Mouse (Mus musculus): ENCODE data around the gene Map4k4. TPM values are rescaled to one million over a fixed set of nuclear protein-coding genes. Genes with fewer than 3 reads are reported as not detected.
A peak's percentile ranks its signal among the peaks of the same experiment; 100 is the strongest.

Map4k4 gene
- polyA plus RNA-seq, 1 experiment from 2014 or later: 45.4 TPM

GRCm38 (mm10) chr1:40006043-40006651 lies 105.4 kb downstream of the Map4k4 start:
- Histone ChIP-seq H3K27me3 (ENCODE audit: low read depth, poor library complexity, severe bottlenecking) (no peaks in the 10 kb centered on the region), H3K4me3 (no peak overlapping the region), H3K9me3 (replicated peaks) (no peaks in the 10 kb centered on the region), H3K4me1 (no peaks in the 10 kb centered on the region), H3K36me3 (peaks cover 99% of the 10 kb centered on the region), H3K27ac (no peak overlapping the region)
- WGBS: 95% methylated on average over 4 of the region's 4 CpGs
- DNase-seq (ENCODE audit: low spot score): no peak

GRCm38 (mm10) chr1:40007962-40008471 lies 107.3 kb downstream of the Map4k4 start:
- 82% methylated on average over 17 of the region's 17 CpGs for WGBS
- Histone ChIP-seq H3K9me3 (replicated peaks) (no peaks in the 10 kb centered on the region), H3K27me3 (ENCODE audit: low read depth, poor library complexity, severe bottlenecking) (no peaks in the 10 kb centered on the region), H3K4me3 (no peak overlapping the region), H3K27ac (no peak overlapping the region), H3K36me3 (peaks cover 99% of the 10 kb centered on the region), H3K4me1 (no peaks in the 10 kb centered on the region)
- no peak for DNase-seq (ENCODE audit: low spot score)

GRCm38 (mm10) chr1:40012696-40013095 lies 112.0 kb downstream of the Map4k4 start:
- H3K4me1 ChIP-seq: no peaks in the 10 kb centered on the region

GRCm38 (mm10) chr1:40015066-40015678 lies 114.5 kb downstream of the Map4k4 start:
- Histone ChIP-seq H3K4me3 (no peak overlapping the region), H3K4me1 (no peaks in the 10 kb centered on the region), H3K9me3 (replicated peaks) (no peaks in the 10 kb centered on the region), H3K27ac (no peak overlapping the region), H3K36me3 (peaks cover 100% of the 10 kb centered on the region), H3K27me3 (ENCODE audit: low read depth, poor library complexity, severe bottlenecking) (no peaks in the 10 kb centered on the region)
- WGBS: 86% methylated on average over 7 of the region's 7 CpGs
- DNase-seq (ENCODE audit: low spot score): peak; percentile 23

More at GRCm38 (mm10) chr1:40012696-40013095, 112.0 kb downstream of the Map4k4 start:
- Histone ChIP-seq H3K4me3 (no peak overlapping the region), H3K27me3 (ENCODE audit: low read depth, poor library complexity, severe bottlenecking) (no peaks in the 10 kb centered on the region), H3K9me3 (replicated peaks) (no peaks in the 10 kb centered on the region), H3K36me3 (peaks cover 99% of the 10 kb centered on the region), H3K27ac (no peak overlapping the region)
- no peak for DNase-seq (ENCODE audit: low spot score)
- WGBS: 96% methylated on average over 8 of the region's 8 CpGs

GRCm38 (mm10) chr1:40021617-40022016 lies 120.9 kb downstream of the Map4k4 start:
- WGBS: 98% methylated on average over 4 of the region's 4 CpGs
- Histone ChIP-seq H3K27ac (no peak overlapping the region), H3K27me3 (ENCODE audit: low read depth, poor library complexity, severe bottlenecking) (no peaks in the 10 kb centered on the region), H3K9me3 (replicated peaks) (no peaks in the 10 kb centered on the region), H3K4me1 (no peaks in the 10 kb centered on the region), H3K36me3 (peaks cover 99% of the 10 kb centered on the region), H3K4me3 (no peak overlapping the region)
- DNase-seq (ENCODE audit: low spot score): no peak

- Histone ChIP-seq H3K27me3 (ENCODE audit: low read depth, poor library complexity, severe bottlenecking) (no peaks in the 10 kb centered on the region), H3K4me3 (no peak overlapping the region)
- 94% methylated on average over 9 of the region's 9 CpGs for whole genome bisulfite sequencing
Observed at GRCm38 (mm10) chr1:40022472-40023135, 121.9 kb downstream of the Map4k4 start.

GRCm38 (mm10) chr1:40023206-40023605 lies 122.5 kb downstream of the Map4k4 start:
- DNase-seq (ENCODE audit: low spot score): no peak
- Histone ChIP-seq H3K36me3 (peaks cover 98% of the 10 kb centered on the region), H3K27ac (no peak overlapping the region)

More at GRCm38 (mm10) chr1:40022472-40023135, 121.9 kb downstream of the Map4k4 start:
- H3K4me1 ChIP-seq: no peaks in the 10 kb centered on the region
- peaks cover 99% of the 10 kb centered on the region for H3K36me3 ChIP-seq
- no peak for DNase-seq (ENCODE audit: low spot score)
- no peak overlapping the region for H3K27ac ChIP-seq
- H3K9me3 ChIP-seq (replicated peaks): no peaks in the 10 kb centered on the region

GRCm38 (mm10) chr1:40023748-40024147 lies 123.0 kb downstream of the Map4k4 start:
- 92% methylated on average over 3 of the region's 3 CpGs for WGBS
- Histone ChIP-seq H3K36me3 (peaks cover 95% of the 10 kb centered on the region), H3K4me1 (no peaks in the 10 kb centered on the region), H3K27ac (no peak overlapping the region), H3K27me3 (ENCODE audit: low read depth, poor library complexity, severe bottlenecking) (no peaks in the 10 kb centered on the region), H3K4me3 (no peak overlapping the region), H3K9me3 (replicated peaks) (no peaks in the 10 kb centered on the region)
- no peak for DNase-seq (ENCODE audit: low spot score)

More at GRCm38 (mm10) chr1:40023206-40023605, 122.5 kb downstream of the Map4k4 start:
- no peaks in the 10 kb centered on the region for H3K9me3 ChIP-seq (replicated peaks)
- WGBS: 94% methylated on average over 15 of the region's 15 CpGs
- no peaks in the 10 kb centered on the region for H3K4me1 ChIP-seq
- no peak overlapping the region for H3K4me3 ChIP-seq
- no peaks in the 10 kb centered on the region for H3K27me3 ChIP-seq (ENCODE audit: low read depth, poor library complexity, severe bottlenecking)

- no peak overlapping the region for H3K27ac ChIP-seq
- H3K27me3 ChIP-seq (ENCODE audit: low read depth, poor library complexity, severe bottlenecking): no peaks in the 10 kb centered on the region
- no peak overlapping the region for H3K4me3 ChIP-seq
- H3K4me1 ChIP-seq: no peaks in the 10 kb centered on the region
- peaks cover 89% of the 10 kb centered on the region for H3K36me3 ChIP-seq
- 92% methylated on average over 27 of the region's 27 CpGs for WGBS
- DNase-seq (ENCODE audit: low spot score): no peak
- no peaks in the 10 kb centered on the region for H3K9me3 ChIP-seq (replicated peaks)
Observed at GRCm38 (mm10) chr1:40024554-40025320, 124.0 kb downstream of the Map4k4 start.

GRCm38 (mm10) chr1:40025416-40025815 lies 124.7 kb downstream of the Map4k4 start:
- H3K4me3 ChIP-seq: no peak overlapping the region
- 93% methylated on average over 5 of the region's 5 CpGs for WGBS
- H3K27ac ChIP-seq: no peak overlapping the region
- no peaks in the 10 kb centered on the region for H3K9me3 ChIP-seq (replicated peaks)
- no peak for DNase-seq (ENCODE audit: low spot score)
- H3K27me3 ChIP-seq (ENCODE audit: low read depth, poor library complexity, severe bottlenecking): no peaks in the 10 kb centered on the region
- no peaks in the 10 kb centered on the region for H3K4me1 ChIP-seq
- H3K36me3 ChIP-seq: peaks cover 83% of the 10 kb centered on the region

GRCm38 (mm10) chr1:40027116-40027620 lies 126.5 kb downstream of the Map4k4 start:
- no peaks in the 10 kb centered on the region for H3K27me3 ChIP-seq (ENCODE audit: low read depth, poor library complexity, severe bottlenecking)
- H3K4me1 ChIP-seq: no peaks in the 10 kb centered on the region
- H3K9me3 ChIP-seq (replicated peaks): no peaks in the 10 kb centered on the region
- peaks cover 66% of the 10 kb centered on the region for H3K36me3 ChIP-seq
- H3K27ac ChIP-seq: no peak overlapping the region
- no peak overlapping the region for H3K4me3 ChIP-seq
- DNase-seq (ENCODE audit: low spot score): no peak
- 86% methylated on average over 7 of the region's 7 CpGs for WGBS

- H3K27ac ChIP-seq: no peak overlapping the region
- H3K4me1 ChIP-seq: no peaks in the 10 kb centered on the region
- 91% methylated on average over 12 of the region's 12 CpGs for WGBS
- H3K27me3 ChIP-seq (ENCODE audit: low read depth, poor library complexity, severe bottlenecking): no peaks in the 10 kb centered on the region
- no peaks in the 10 kb centered on the region for H3K9me3 ChIP-seq (replicated peaks)
- H3K36me3 ChIP-seq: peaks cover 53% of the 10 kb centered on the region
- H3K4me3 ChIP-seq: no peak overlapping the region
- no peak for DNase-seq (ENCODE audit: low spot score)
Observed at GRCm38 (mm10) chr1:40028207-40028998, 127.7 kb downstream of the Map4k4 start.

All from limb, embryonic 10.5 days (tissue).